Mouse (Mus musculus) embryonic facial prominence, embryonic 11.5 days (tissue): ENCODE results near the gene Rasl10a. TPM values are rescaled to one million over a fixed set of nuclear protein-coding genes. Genes with fewer than 3 reads are reported as not detected.

Experiments
- ATAC-seq: fragments of 200-750 bp; cut with Nextera tagmentation; replicated peaks from 2 replicates; pipeline ENCODE4 v1.8.0; 2017; ENCODE audit warnings: low read depth; ENCODE audit not compliant: insufficient number of reproducible peaks, low FRiP score, low TSS enrichment
- DNase-seq: peaks from one replicate; pipeline ENCODE4 v3.0.0-alpha.2; 2015; ENCODE audit warnings: low spot score
- H3K27ac ChIP-seq: fragments of 300-500 bp; sonication (generic); replicated peaks from 2 replicates; pipeline ENCODE4 v1.5.1; 2014; ENCODE audit warnings: mild to moderate bottlenecking, low read depth, low read length, control low read depth
- H3K27me3 ChIP-seq: fragments of 300-500 bp; sonication (generic); 2 replicates; pipeline ENCODE4 v1.6.1; 2014; ENCODE audit warnings: mild to moderate bottlenecking, low read length, moderate library complexity, mixed read lengths; ENCODE audit not compliant: control insufficient read depth, insufficient read depth
- H3K36me3 ChIP-seq: fragments of 300-500 bp; sonication (generic); replicated peaks from 2 replicates; pipeline ENCODE4 v1.6.1; 2014; ENCODE audit warnings: low read depth, mild to moderate bottlenecking, low read length, moderate library complexity, mixed read lengths; ENCODE audit not compliant: control insufficient read depth, insufficient read depth
- H3K4me1 ChIP-seq: fragments of 300-500 bp; sonication (generic); 2 replicates; pipeline ENCODE4 v1.6.1; 2014; ENCODE audit warnings: low read length, mixed read lengths; ENCODE audit not compliant: control insufficient read depth, insufficient read depth
- H3K4me2 ChIP-seq: fragments of 300-500 bp; sonication (generic); 2 replicates; pipeline ENCODE4 v1.6.1; 2014; ENCODE audit warnings: low read depth, mild to moderate bottlenecking, control low read depth, low read length, moderate library complexity
- H3K4me3 ChIP-seq: fragments of 300-500 bp; sonication (generic); 2 replicates; pipeline ENCODE4 v1.5.1; 2014; ENCODE audit warnings: low read depth, low read length, control low read depth
- H3K9ac ChIP-seq: fragments of 300-500 bp; sonication (generic); replicated peaks from 2 replicates; pipeline ENCODE4 v1.6.1; 2014; ENCODE audit warnings: mild to moderate bottlenecking, control low read depth, low read length
- H3K9me3 ChIP-seq: fragments of 300-500 bp; sonication (generic); replicated peaks from 2 replicates; pipeline ENCODE4 v1.6.1; 2016; ENCODE audit warnings: mild to moderate bottlenecking, low read length, inconsistent platforms, mixed read lengths; ENCODE audit not compliant: control insufficient read depth
- WGBS: fragments of 180-500 bp; shearing (Covaris S2); extraction: QIAGEN DNeasy Blood & Tissue Kit; methylation state at CpG from one replicate; pipeline ENCODE4 v1.1.7; 2014; 5-methylcytosine and 5-hydroxymethylcytosine counted together
- polyA plus RNA-seq: library from polyadenylated mRNA; unstranded; fragments of >200 nt; fragmentation: Nextera tagmentation; extraction: Ambion mirVana; gene quantifications from 2 replicates; pipeline ENCODE4 v1.2.1, GENCODE M21; 2014

The Rasl10a gene
- polyA plus RNA-seq, 1 experiment from 2014 or later, result 0.49 TPM

- H3K9me3 ChIP-seq, result no peaks in the 10 kb centered on the region
- DNase-seq (peak; percentile 81), ATAC-seq (peak; percentile 21; the same call in 1 of the 2 replicates)
- H3K4me3 ChIP-seq, result peak overlapping the region; percentile 23
- peak overlapping the region; percentile 28; the same call in 1 of the 2 replicates for H3K9ac ChIP-seq
- no peak overlapping the region for H3K27ac ChIP-seq
- 1% methylated on average over 61 of the region's 62 CpGs for WGBS
- peak overlapping the region; percentile 71 for H3K4me2 ChIP-seq
- H3K4me1 ChIP-seq, result peaks cover 17% of the 10 kb centered on the region
- H3K36me3 ChIP-seq, result no peaks in the 10 kb centered on the region
- H3K27me3 ChIP-seq, result peaks cover 77% of the 10 kb centered on the region
These were observed 3.6 kb downstream of the Rasl10a start for GRCm38 (mm10) chr11:5061413-5062139.

- WGBS, result 12% methylated on average over 13 of the region's 13 CpGs
- Histone ChIP-seq H3K4me3 (peak overlapping the region; percentile 23), H3K4me1 (peaks cover 17% of the 10 kb centered on the region), H3K9ac (0 out of 2 replicates have a peak overlapping the region, but pooled peaks have one; percentile 28), H3K4me2 (peak overlapping the region; percentile 71), H3K27me3 (peaks cover 69% of the 10 kb centered on the region), H3K36me3 (no peaks in the 10 kb centered on the region), H3K27ac (no peak overlapping the region), H3K9me3 (no peaks in the 10 kb centered on the region)
- DNase-seq, result no peak
- no peak for ATAC-seq
These were observed 4.4 kb downstream of the Rasl10a start for GRCm38 (mm10) chr11:5062326-5062725.

- no peak overlapping the region for H3K27ac ChIP-seq
- H3K9ac ChIP-seq, result no peak overlapping the region
- no peak overlapping the region for H3K4me3 ChIP-seq
- no peak for DNase-seq
- no peak for ATAC-seq
- H3K4me2 ChIP-seq, result no peak overlapping the region
- H3K9me3 ChIP-seq, result no peaks in the 10 kb centered on the region
- H3K27me3 ChIP-seq, result peaks cover 63% of the 10 kb centered on the region
- 66% methylated on average over 13 of the region's 13 CpGs for WGBS
- peaks cover under 1% of the 10 kb centered on the region; the same call in 1 of the 2 replicates for H3K36me3 ChIP-seq
- peaks cover 17% of the 10 kb centered on the region for H3K4me1 ChIP-seq
These were observed 5.1 kb downstream of the Rasl10a start for GRCm38 (mm10) chr11:5062860-5063505.

DNA sequence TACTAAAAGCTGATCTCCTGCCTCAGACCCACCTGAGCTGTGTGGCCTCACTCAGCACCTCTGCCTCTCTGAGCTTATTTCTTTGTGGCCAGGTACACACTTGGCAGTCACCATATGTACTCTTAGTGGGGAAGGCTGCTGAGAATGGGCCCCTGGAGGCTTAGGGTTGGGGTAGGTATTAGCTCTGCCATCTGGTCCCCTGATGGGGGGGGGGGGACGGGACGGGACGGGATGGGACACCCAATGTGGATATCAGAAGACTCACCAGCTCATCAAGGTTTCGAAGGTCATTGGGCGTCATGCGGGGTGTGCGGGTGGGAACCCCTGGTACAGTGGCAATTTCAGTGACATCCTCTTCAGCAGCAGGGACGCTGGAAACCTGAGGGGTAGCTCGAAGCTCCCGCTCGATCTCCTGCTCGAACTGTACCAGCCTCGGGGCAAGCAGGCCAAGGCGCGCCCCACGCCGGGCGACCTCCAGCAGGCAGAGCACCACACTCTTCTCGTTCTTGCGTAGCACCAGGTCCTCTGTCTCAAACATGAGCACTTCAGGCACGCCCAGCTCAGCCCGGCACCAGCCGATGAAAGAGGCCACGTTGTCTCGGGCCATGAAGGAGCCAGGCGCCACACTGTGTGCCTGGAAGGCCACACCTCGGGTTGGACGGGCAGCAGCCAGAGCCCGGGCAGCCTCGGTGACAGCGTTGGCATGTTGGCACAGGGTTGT is 5.8 kb downstream of the Rasl10a start:
- Histone ChIP-seq H3K4me3 (peak overlapping the region; percentile 56; the same call in 1 of the 2 replicates), H3K4me2 (peak overlapping the region; percentile 86), H3K27me3 (peaks cover 57% of the 10 kb centered on the region), H3K4me1 (peaks cover 14% of the 10 kb centered on the region), H3K9me3 (no peaks in the 10 kb centered on the region), H3K9ac (no peak overlapping the region; the same call in 1 of the 2 replicates), H3K36me3 (peaks cover 7% of the 10 kb centered on the region), H3K27ac (no peak overlapping the region)
- DNase-seq (no peak), ATAC-seq (no peak)
- WGBS, result 43% methylated on average over 31 of the region's 31 CpGs

DNA sequence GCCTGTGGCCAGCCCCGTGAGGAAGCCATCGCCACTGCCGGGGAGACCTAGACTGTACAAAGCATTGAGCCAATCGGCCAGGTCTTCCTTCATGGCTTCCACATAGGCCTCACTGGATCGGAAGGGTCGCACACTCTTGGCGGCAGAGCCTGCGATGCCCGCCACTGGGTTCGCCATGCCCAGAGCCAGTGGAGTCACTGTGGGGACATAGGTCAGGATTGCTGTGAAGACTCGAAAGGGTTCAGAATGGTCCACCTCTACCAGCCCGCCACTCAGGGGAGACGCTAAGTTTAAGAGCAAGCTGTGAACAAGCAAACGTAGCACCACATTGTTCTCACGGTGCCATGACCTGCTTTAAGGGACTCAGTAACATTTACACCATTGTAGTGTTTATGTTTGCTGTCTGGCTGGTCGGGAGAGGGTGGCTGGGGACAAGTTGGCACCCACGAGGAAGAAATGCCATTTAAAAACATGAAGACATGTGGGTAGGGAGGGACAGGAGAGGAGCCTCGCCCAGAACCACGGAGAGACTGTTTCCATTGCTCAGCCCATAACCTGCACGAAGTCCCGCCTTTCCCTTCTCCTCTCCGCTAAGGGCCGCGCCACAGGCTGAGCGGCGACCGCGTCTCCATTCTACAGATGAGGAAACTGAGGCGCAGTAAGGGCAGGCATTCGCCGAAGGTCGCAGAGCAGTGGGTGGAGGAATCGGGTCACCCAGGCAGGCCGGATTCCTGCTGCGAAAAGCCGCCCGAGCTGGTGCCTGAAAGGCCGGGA is 6.5 kb downstream of the Rasl10a start:
- WGBS, result 12% methylated on average over 38 of the region's 38 CpGs
- H3K27me3 ChIP-seq, result peaks cover 50% of the 10 kb centered on the region
- peaks cover 10% of the 10 kb centered on the region for H3K36me3 ChIP-seq
- peak overlapping the region; percentile 86 for H3K4me2 ChIP-seq
- no peaks in the 10 kb centered on the region for H3K9me3 ChIP-seq
- DNase-seq (no peak), ATAC-seq (peak; percentile 11; the same call in 1 of the 2 replicates)
- H3K27ac ChIP-seq, result no peak overlapping the region
- peak overlapping the region; percentile 56 for H3K4me3 ChIP-seq
- peaks cover 14% of the 10 kb centered on the region for H3K4me1 ChIP-seq
- H3K9ac ChIP-seq, result peak overlapping the region; percentile 47

DNA sequence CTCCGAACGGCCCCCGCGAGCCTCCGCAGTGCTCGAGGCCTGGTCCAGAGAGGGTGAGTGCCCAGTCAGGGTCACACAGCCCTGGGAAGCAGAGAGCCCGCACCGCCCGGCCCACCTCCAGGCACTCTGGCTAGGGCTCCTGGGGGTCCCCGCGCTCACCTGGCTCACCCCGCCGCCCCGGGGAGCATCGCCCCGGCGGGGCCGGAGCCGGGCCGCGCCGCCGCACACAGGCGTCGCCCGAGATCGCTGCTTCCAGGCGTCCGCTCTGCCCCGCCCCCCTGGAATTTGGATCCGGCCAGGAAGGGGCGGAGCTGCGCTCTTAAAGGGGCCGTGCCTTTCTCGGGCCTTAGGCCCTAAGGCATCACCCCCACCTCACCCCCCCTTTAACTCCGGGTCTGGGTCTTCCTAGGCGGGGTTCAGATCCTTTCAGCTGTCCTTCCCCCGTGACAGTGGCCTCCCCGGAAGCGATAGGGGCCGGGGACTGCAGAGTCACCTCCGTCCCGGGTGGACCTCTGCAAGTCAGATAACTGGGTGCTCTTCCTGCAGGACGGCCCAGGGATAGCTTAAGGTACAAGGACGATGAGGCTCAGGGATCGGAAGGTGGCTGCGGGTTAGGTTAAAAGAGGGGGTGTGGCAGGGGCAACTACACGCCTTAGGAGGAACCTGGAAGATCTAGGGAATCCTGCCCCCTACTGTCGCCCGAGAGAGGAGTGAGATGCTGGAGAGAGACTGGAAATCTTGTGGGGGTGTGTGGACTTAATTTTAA is 7.3 kb downstream of the Rasl10a start, which contains the start of gene Gas2l1:
Gene Gas2l1 (minus strand): TSS at position 272 of the 766 bp plus-strand sequence.
- Histone ChIP-seq H3K9me3 (no peaks in the 10 kb centered on the region), H3K4me2 (peak within 1 kb of the TSS; percentile 86), H3K4me1 (peaks cover 14% of the 10 kb centered on the region), H3K27me3 (peaks cover 42% of the 10 kb centered on the region), H3K27ac (no peak within 1 kb of the TSS), H3K36me3 (peaks cover 12% of the 10 kb centered on the region), H3K4me3 (peak within 1 kb of the TSS; percentile 56), H3K9ac (peak within 1 kb of the TSS; percentile 47)
- peak; percentile 92 for DNase-seq
- ATAC-seq, result peak; percentile 67
- under 1% methylated on average over 33 of the region's 50 CpGs for WGBS

DNA sequence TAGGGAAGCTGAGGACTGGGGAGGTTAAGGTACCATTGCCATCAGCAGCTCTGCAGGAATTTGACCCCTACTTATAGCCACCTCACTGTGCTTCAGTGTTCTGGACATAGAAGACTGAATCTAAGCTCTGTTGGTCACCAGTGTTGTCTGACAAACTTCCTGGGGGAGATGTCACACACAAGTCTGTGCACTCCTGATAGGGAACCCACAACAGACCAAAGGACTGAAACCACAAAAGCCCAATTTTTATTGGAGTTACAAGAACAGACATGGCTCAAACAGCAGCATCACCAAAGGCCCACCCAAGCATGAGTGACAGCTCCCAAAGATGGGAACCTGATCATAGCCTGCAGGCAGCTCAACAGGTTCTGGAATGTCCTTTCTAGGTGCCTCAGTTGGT is 9.1 kb downstream of the Rasl10a start:
- Histone ChIP-seq H3K36me3 (peaks cover 17% of the 10 kb centered on the region), H3K4me2 (no peak overlapping the region), H3K27me3 (peaks cover 24% of the 10 kb centered on the region), H3K27ac (no peak overlapping the region), H3K4me1 (peaks cover 6% of the 10 kb centered on the region), H3K4me3 (no peak overlapping the region), H3K9me3 (no peaks in the 10 kb centered on the region), H3K9ac (no peak overlapping the region)
- DNase-seq (no peak), ATAC-seq (no peak)
